Mouse (Mus musculus) myocyte (in vitro differentiated cells): ENCODE results near the gene Ehmt2.

Source experiments
- CEBPB ChIP-seq: IDR thresholded peaks from 2 replicates; pipeline ENCODE4 v1.6.1; 2011; ENCODE audit warnings: mild to moderate bottlenecking, moderate library complexity; ENCODE audit not compliant: poor library complexity, insufficient read depth, severe bottlenecking
- MYOG ChIP-seq, 3 experiments: IDR thresholded peaks; one replicate each; pipeline ENCODE4 v1.6.1; 2011; ENCODE audit warnings: control low read depth in 2 of 3, low read depth in 2 of 3, mild to moderate bottlenecking in 2 of 3; ENCODE audit not compliant: insufficient read length in 2 of 3, control insufficient read depth in 1 of 3, insufficient read depth in 1 of 3

DNA sequence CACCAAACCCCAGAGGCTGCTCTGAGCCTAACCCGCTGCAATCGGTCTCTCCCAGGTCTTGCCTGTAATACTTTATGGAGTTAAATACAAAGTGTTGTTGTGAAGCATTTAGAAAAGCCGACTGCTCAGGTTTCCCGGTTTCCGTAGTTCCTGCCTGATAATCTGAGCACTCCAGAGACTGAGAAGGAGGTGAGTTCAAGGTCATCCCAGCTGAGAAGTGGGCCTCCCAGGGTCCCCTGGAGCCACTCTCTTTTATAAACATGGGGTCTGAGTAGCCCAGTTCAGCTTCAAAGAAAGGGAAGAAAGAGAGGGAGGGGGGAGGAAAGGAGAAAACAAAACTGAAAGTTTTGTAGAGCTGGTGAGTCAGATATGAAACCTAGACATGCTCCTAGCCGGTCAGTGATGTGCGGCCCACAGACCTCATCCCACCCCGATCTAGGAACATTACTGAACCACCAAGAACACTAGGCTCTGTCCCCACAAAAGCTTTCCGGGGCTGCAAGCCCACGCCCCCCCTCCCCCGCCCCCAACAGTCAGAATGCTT is 18.9 kb upstream of the Ehmt2 start, which contains the start of gene Zbtb12:
- TF ChIP-seq CEBPB: no peak
- TF ChIP-seq MYOG (IDR thresholded peaks at IDR 0.05; ENCODE audit: control insufficient read depth in 1 of 3, insufficient read depth in 1 of 3, insufficient read length in 2 of 3, low read depth in 2 of 3): no peak
